Mouse (Mus musculus): ENCODE measurements around the gene Fscn1. TPM values are rescaled to one million over a fixed set of nuclear protein-coding genes. Genes with fewer than 3 reads are reported as not detected.
A peak's percentile ranks its signal among the peaks of the same experiment; 100 is the strongest.

Gene Fscn1
- polyA plus RNA-seq (2012; ENCODE audit: insufficient read depth, insufficient read length, low replicate concordance, missing spikeins) = not detected in 2 replicates

DNA sequence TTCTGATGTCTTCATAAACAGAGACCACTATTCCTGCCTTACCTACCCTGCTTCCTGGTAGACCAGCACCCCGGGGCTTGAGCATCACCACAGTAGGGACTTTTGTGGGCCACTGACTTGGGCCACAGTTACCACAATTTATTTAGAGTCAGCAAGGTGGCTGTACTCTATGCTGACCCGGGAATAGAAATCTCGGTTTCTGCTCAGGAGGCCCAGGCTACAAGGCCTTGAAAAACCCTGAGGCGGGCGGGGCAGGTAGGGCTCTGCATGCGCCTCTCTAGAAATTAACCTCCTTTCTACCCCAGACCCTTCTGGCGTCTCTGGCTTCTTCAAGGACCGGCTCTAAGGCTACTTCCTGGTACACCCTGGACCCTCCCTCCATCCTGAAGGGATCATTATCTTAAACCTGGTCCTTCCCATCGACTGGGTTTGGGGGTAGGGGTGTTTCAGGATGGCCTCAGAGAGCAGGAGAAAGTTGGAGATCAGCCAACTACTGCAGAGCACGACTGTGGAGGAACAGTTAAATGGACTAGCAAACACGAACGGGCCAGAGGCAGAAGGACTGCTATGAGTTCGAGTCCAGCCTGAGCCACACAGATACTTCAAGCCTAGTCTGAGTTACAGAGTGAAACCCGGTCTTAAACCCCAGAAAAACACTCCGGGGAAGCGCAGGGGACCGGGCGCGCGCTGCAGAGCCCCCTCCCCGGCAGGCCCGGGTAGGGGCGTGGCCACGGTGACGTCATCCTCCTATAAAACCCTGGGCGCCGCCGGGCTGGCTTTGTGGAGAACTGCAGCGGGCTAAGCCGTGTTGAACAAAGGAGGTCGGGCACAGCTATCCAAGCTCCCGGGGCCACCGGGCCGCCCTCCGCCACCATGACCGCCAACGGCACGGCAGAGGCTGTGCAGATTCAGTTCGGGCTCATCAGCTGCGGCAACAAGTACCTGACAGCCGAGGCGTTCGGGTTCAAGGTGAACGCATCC is at the start of gene Fscn1:
Gene Fscn1 (plus strand): TSS at position 768 of the 981 bp plus-strand sequence.
- Histone ChIP-seq H3K27ac (ENCODE audit: insufficient read depth, low read depth, low read length) (peak within 1 kb of the TSS; percentile 91), H3K4me3 (ENCODE audit: insufficient read depth, low read depth, low read length) (peak within 1 kb of the TSS; percentile 72), H3K4me1 (ENCODE audit: control insufficient read depth, insufficient read depth, low read length) (peaks cover 20% of the 10 kb centered on the region)
- TF ChIP-seq CTCF (IDR thresholded peaks at IDR 0.05; ENCODE audit: insufficient read depth, low read depth, low read length) = no peak
- TF ChIP-seq POLR2A (IDR thresholded peaks at IDR 0.05; ENCODE audit: insufficient read depth, low read depth, low read length) = peak; percentile 98
- WGBS = 14% methylated on average over 43 of the region's 44 CpGs

DNA sequence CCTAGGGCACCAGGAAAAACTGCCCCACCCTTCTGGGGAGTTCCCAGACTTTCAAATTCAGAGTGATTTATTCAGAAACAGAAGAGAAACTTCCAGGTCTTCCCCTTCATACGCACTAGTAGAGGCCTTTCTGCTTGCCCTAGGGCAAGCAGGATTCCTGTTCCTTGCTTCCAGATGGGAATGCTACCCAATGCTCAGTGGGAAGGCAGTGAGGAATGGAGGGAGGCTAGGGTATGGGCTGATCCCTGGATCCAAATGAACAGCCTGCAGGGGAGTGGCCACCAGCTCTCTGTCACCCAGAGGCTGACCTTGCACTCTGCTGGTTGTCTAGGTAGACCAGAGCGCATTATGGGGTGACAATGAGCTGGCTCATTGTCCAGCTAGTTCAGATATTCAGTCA is 48.5 kb upstream of the Fscn1 start:
- WGBS = 96% methylated on average over 2 of the region's 2 CpGs
- H3K27ac ChIP-seq (ENCODE audit: insufficient read depth, low read depth, low read length) = no peak overlapping the region
- TF ChIP-seq CTCF (IDR thresholded peaks at IDR 0.05; ENCODE audit: insufficient read depth, low read depth, low read length) (no peak), POLR2A (IDR thresholded peaks at IDR 0.05; ENCODE audit: insufficient read depth, low read depth, low read length) (no peak)
- H3K4me3 ChIP-seq (ENCODE audit: insufficient read depth, low read depth, low read length) = no peak overlapping the region
- H3K4me1 ChIP-seq (ENCODE audit: control insufficient read depth, insufficient read depth, low read length) = peaks cover 19% of the 10 kb centered on the region

DNA sequence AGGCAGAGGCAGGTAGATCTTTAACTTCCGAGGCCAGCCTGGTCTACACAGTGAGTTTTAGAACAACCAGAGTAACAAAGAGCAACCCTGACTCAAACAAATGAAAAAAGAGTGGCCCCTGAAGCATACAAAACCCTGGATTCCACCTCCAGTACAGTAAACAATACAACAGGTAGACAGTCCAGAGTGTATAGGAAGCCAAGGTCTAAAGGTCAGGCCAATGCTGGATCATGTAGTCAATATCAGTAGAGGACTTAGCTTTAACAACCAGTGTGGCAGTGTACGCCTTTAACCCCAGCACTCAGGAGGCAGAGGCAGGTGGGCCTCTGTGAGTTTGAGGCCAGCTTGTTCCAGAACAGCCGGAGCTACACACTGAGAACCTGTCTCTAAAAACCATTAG is 47.8 kb upstream of the Fscn1 start:
- Histone ChIP-seq H3K4me3 (ENCODE audit: insufficient read depth, low read depth, low read length) (no peak overlapping the region), H3K4me1 (ENCODE audit: control insufficient read depth, insufficient read depth, low read length) (peaks cover 13% of the 10 kb centered on the region), H3K27ac (ENCODE audit: insufficient read depth, low read depth, low read length) (no peak overlapping the region)
- no peak for TF ChIP-seq POLR2A (IDR thresholded peaks at IDR 0.05; ENCODE audit: insufficient read depth, low read depth, low read length)
- WGBS = over 99% methylated on average over 3 of the region's 3 CpGs

DNA sequence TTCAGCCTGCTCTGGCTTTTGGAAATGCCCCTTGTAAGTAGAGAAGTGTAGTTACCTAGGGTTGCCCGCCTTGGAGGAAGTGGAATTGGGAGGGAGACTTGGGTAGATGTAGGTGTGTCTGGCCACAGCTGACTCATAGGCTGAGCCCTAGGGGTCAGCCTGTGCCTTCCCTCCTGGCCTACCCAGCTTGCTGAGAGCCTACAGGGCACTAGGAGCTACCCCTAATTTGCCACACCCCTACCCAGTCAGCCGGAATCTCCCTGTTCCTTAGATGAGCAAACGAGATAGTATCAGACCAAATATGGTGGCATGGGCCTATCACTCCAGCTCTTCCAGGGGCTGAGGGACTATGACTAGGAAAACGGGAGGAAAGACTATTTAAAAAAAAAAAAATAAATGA is 47.4 kb upstream of the Fscn1 start:
- 88% methylated on average over 4 of the region's 4 CpGs for WGBS
- H3K27ac ChIP-seq (ENCODE audit: insufficient read depth, low read depth, low read length) = no peak overlapping the region
- H3K4me1 ChIP-seq (ENCODE audit: control insufficient read depth, insufficient read depth, low read length) = peaks cover 9% of the 10 kb centered on the region
- TF ChIP-seq POLR2A (IDR thresholded peaks at IDR 0.05; ENCODE audit: insufficient read depth, low read depth, low read length) (no peak), CTCF (IDR thresholded peaks at IDR 0.05; ENCODE audit: insufficient read depth, low read depth, low read length) (no peak)
- no peak overlapping the region for H3K4me3 ChIP-seq (ENCODE audit: insufficient read depth, low read depth, low read length)

DNA sequence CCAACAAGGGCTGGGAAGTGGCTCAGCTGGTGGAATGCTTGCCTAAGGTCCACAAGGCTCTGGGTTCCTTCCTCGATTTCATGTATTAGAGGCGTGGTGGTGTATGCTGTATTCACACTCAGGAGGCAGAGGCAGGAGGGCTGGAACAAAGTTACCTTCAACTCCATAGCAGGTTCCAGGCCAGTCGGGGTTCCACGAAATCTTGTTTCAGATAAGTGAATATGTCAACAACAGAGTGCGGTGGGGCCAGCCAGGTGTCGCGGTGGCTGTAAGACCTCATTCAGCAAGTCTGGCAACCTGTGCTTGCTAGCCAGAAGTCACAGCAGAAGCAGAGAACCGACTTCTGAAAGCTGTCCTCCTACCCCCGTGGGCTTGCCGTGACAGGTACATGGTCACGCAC is 44.9 kb upstream of the Fscn1 start:
- H3K4me3 ChIP-seq (ENCODE audit: insufficient read depth, low read depth, low read length) = no peak overlapping the region
- H3K27ac ChIP-seq (ENCODE audit: insufficient read depth, low read depth, low read length) = no peak overlapping the region
- TF ChIP-seq CTCF (IDR thresholded peaks at IDR 0.05; ENCODE audit: insufficient read depth, low read depth, low read length) (no peak), POLR2A (IDR thresholded peaks at IDR 0.05; ENCODE audit: insufficient read depth, low read depth, low read length) (no peak)
- H3K4me1 ChIP-seq (ENCODE audit: control insufficient read depth, insufficient read depth, low read length) = no peaks in the 10 kb centered on the region
- WGBS = 95% methylated on average over 11 of the region's 11 CpGs

DNA sequence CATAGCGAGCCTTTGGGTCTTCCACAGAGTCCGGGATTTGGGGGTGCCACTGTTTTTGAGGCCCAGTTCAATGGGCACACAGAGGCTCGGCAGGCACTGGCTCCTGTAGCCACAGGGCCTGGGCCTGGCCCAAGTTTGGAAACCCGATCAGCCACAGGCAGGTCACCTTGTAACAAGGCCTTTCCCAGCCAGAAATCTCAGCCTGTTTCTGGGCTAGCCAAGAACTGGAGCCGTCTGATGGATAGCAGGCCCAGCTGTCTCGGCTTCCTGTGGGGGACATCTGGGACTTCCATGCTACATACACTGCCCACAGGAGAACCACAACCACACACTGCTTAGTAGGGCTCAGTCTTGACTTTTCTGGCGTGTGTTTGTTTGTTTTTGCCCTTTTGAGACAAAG is 43.5 kb upstream of the Fscn1 start:
- H3K4me1 ChIP-seq (ENCODE audit: control insufficient read depth, insufficient read depth, low read length) = peaks cover 11% of the 10 kb centered on the region
- H3K4me3 ChIP-seq (ENCODE audit: insufficient read depth, low read depth, low read length) = no peak overlapping the region
- no peak for TF ChIP-seq CTCF (IDR thresholded peaks at IDR 0.05; ENCODE audit: insufficient read depth, low read depth, low read length)
- no peak for TF ChIP-seq POLR2A (IDR thresholded peaks at IDR 0.05; ENCODE audit: insufficient read depth, low read depth, low read length)
- no peak overlapping the region for H3K27ac ChIP-seq (ENCODE audit: insufficient read depth, low read depth, low read length)
- WGBS = 85% methylated on average over 7 of the region's 7 CpGs

DNA sequence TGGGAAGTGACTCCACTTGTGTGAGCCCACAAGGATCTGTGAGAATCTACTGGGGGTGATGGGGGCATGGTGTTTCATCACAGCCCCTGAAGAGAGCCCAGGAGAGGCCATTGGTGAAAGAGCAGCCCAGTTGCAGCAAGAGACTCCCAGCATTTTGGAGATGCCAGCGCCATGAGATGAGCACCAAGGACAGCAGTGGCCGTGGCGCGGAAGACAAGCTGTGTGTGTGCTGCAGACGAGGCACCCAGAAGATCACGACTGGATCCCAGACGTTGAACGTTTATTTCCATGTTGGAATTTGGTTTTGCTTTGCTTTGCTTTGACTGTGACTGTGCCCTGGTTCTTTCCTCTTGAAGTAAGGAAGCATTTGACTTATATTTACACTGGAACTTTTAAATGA is 42.7 kb upstream of the Fscn1 start:
- 92% methylated on average over 8 of the region's 8 CpGs for WGBS
- Histone ChIP-seq H3K27ac (ENCODE audit: insufficient read depth, low read depth, low read length) (no peak overlapping the region), H3K4me1 (ENCODE audit: control insufficient read depth, insufficient read depth, low read length) (peaks cover 11% of the 10 kb centered on the region), H3K4me3 (ENCODE audit: insufficient read depth, low read depth, low read length) (no peak overlapping the region)
- TF ChIP-seq CTCF (IDR thresholded peaks at IDR 0.05; ENCODE audit: insufficient read depth, low read depth, low read length) (no peak), POLR2A (IDR thresholded peaks at IDR 0.05; ENCODE audit: insufficient read depth, low read depth, low read length) (no peak)

DNA sequence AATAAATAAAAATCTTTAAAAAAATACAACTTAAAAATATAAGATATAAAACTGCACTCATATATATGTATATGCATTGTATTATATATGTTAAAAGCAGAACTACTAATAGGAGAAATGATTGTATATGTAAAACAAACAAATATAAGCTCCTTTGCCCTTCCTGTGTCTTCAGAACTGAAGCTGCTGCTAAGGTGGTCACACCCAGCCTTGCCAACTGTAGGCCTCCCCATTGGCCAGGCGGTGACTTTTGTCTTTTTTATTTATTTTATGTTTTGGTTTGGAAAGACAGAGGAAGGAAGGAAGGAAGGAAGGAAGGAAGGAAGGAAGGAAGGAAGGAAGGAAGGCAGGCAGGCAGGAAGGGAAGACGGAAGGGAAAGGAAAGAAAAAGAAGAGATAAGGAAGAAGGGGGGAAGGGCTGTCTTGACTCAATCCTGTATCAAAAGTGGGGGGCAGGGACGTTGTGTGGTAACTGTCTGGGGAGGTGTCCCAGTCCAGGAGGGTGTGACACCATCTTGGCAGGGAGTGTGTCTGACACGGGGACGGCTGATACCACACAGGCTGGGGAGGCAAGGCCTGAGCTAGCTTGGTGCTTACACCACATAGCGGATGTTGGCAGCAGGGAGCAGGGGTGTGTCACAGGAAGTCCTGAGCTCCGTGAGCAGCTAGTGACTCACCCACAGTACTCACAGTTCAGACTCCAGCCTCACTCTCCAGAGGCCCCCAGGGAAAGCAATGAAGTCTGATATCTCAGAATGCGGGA is 39.7 kb upstream of the Fscn1 start:
- WGBS = 54% methylated on average over 8 of the region's 8 CpGs
- H3K27ac ChIP-seq (ENCODE audit: insufficient read depth, low read depth, low read length) = peak overlapping the region; percentile 42; the same call in 1 of the 2 replicates
- no peak for TF ChIP-seq POLR2A (IDR thresholded peaks at IDR 0.05; ENCODE audit: insufficient read depth, low read depth, low read length)
- TF ChIP-seq CTCF (IDR thresholded peaks at IDR 0.05; ENCODE audit: insufficient read depth, low read depth, low read length) = no peak
- H3K4me1 ChIP-seq (ENCODE audit: control insufficient read depth, insufficient read depth, low read length) = peaks cover 11% of the 10 kb centered on the region
- no peak overlapping the region for H3K4me3 ChIP-seq (ENCODE audit: insufficient read depth, low read depth, low read length)

DNA sequence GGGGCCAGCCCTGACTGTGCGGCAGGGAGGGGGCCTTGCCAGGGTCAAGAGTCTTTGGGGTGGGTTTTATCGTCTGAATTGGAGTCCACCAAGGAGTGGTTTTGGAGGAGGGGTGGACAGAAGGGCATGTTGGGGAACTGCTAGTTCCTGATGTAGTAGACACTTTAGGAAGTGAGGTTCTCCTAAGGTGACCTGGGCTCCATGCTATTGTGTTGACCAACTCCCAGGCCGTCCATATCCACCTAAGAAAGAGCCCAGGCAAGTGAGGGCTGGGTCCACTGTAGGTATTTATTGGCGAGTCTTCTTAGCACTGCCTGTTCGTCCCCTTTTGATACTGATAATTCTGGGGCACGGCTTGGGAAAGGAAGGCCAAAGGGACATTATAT is 39.1 kb upstream of the Fscn1 start:
- TF ChIP-seq CTCF (IDR thresholded peaks at IDR 0.05; ENCODE audit: insufficient read depth, low read depth, low read length) (no peak), POLR2A (IDR thresholded peaks at IDR 0.05; ENCODE audit: insufficient read depth, low read depth, low read length) (no peak)
- Histone ChIP-seq H3K4me3 (ENCODE audit: insufficient read depth, low read depth, low read length) (no peak overlapping the region), H3K4me1 (ENCODE audit: control insufficient read depth, insufficient read depth, low read length) (peaks cover 11% of the 10 kb centered on the region), H3K27ac (ENCODE audit: insufficient read depth, low read depth, low read length) (0 out of 2 replicates have a peak overlapping the region, but pooled peaks have one; percentile 12)
- 80% methylated on average over 6 of the region's 6 CpGs for WGBS

Measured in olfactory bulb, adult 2 months (tissue).